Mouse (Mus musculus): ENCODE data around the gene Sash3.

GRCm38 (mm10) chrX:48158229-48158919, 12.1 kb downstream of the Sash3 start:
- no peak for TF ChIP-seq USF2 (IDR thresholded peaks at IDR 0.05; ENCODE audit: borderline replicate concordance in 1 of 2, insufficient read depth in 1 of 2, low read depth in 1 of 2, low read length in 2 of 2)
- no peak for TF ChIP-seq POLR2AphosphoS5 (IDR thresholded peaks at IDR 0.05; ENCODE audit: borderline replicate concordance, low read depth, low read length)
- TF ChIP-seq SIN3A (IDR thresholded peaks at IDR 0.05; ENCODE audit: low read length), result no peak
- no peak for TF ChIP-seq GABPA (IDR thresholded peaks at IDR 0.05; ENCODE audit: low read depth, low read length)
- TF ChIP-seq CTCF (IDR thresholded peaks at IDR 0.05 in 2 of 3, conservative IDR thresholded peaks at IDR 0.05 in 1 of 3; ENCODE audit: control insufficient read depth in 1 of 3, insufficient read depth in 1 of 3, low read depth in 2 of 3, low read length in 3 of 3, poor library complexity in 1 of 3, severe bottlenecking in 1 of 3), result no peak
- TF ChIP-seq TAL1 (IDR thresholded peaks at IDR 0.05; ENCODE audit: low read length), result no peak
